Mouse (Mus musculus) small intestine, adult 2 months (tissue): Measurements from ENCODE around the gene Vasn. TPM values are rescaled to one million over a fixed set of nuclear protein-coding genes. Genes with fewer than 3 reads are reported as not detected.

Source experiments
- H3K27ac ChIP-seq: fragments of 200-500 bp; 2 replicates; pipeline ENCODE4 v1.5.1; 2012; ENCODE audit warnings: low read depth, low read length, control low read depth, inconsistent platforms; ENCODE audit not compliant: insufficient read depth
- H3K27me3 ChIP-seq: fragments of 200-500 bp; 2 replicates; pipeline ENCODE4 v1.6.1; 2012; ENCODE audit warnings: mild to moderate bottlenecking, moderate library complexity, low read length, inconsistent platforms; ENCODE audit not compliant: control insufficient read depth, insufficient read depth
- H3K36me3 ChIP-seq: fragments of 200-500 bp; 2 replicates; pipeline ENCODE4 v1.6.1; 2012; ENCODE audit warnings: mild to moderate bottlenecking, low read length, control low read depth, inconsistent platforms; ENCODE audit not compliant: control insufficient read depth, insufficient read depth
- H3K4me1 ChIP-seq: fragments of 200-500 bp; 2 replicates; pipeline ENCODE4 v1.6.1; 2012; ENCODE audit warnings: low read length, inconsistent platforms, mixed read lengths; ENCODE audit not compliant: control insufficient read depth, insufficient read depth, insufficient read length
- H3K4me3 ChIP-seq: fragments of 200-500 bp; 2 replicates; pipeline ENCODE4 v1.5.1; 2012; ENCODE audit warnings: low read depth, mild to moderate bottlenecking, control low read depth, inconsistent platforms, low read length, moderate library complexity
- CTCF ChIP-seq: fragments of 200-500 bp; IDR thresholded peaks from 2 replicates; pipeline ENCODE4 v1.5.1; 2012; ENCODE audit warnings: low read depth, mild to moderate bottlenecking, control low read depth, inconsistent platforms, low read length, moderate library complexity, mixed read lengths; ENCODE audit not compliant: insufficient replicate concordance, insufficient read length; ENCODE audit errors: extremely low read depth
- POLR2A ChIP-seq: fragments of 200-500 bp; IDR thresholded peaks from 2 replicates; pipeline ENCODE4 v1.6.1; 2012; ENCODE audit warnings: low read depth, mild to moderate bottlenecking, control low read depth, inconsistent platforms, low read length, moderate library complexity
- WGBS: fragments of 180-500 bp; shearing (Covaris S2); methylation state at CpG from one replicate; pipeline ENCODE4 v1.1.7; 2018; 5-methylcytosine and 5-hydroxymethylcytosine counted together
- polyA plus RNA-seq: library from polyadenylated mRNA; depleted of rRNA; stranded (reverse); fragments of >200 nt; gene quantifications from 2 replicates; pipeline ENCODE4 v1.2.3, GENCODE M21; 2012

Vasn gene
- polyA plus RNA-seq, 1 experiment = 6.5 TPM

DNA sequence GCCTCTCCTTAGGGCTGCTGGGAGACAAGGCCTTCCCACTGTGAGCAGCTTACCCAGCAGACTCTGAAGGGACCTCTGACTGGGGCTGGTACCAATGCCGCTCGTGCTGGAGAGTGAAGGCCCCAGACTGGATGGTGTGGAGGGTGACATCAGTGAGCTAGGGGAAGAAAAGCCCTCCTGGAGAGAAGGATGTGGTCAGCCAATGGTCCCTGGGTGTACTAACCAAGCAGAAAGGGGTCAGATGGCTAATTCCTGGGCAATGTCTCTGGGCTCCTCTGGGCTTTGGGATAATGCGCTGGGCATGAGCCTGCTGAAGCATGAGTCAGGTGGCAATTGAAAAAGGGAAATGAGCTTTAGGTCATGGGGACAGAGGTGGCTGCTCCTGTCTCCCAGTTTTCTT lies 6.1 kb upstream of the Vasn start:
- TF ChIP-seq CTCF = no peak
- TF ChIP-seq POLR2A = no peak
- WGBS = 95% methylated on average over 3 of the region's 3 CpGs
- H3K36me3 ChIP-seq = peaks cover 53% of the 10 kb centered on the region

GRCm38 (mm10) chr16:4634681-4635080 lies 5.1 kb upstream of the Vasn start:
- TF ChIP-seq CTCF (no peak), POLR2A (no peak)
- H3K27me3 ChIP-seq = no peaks in the 10 kb centered on the region
- 92% methylated on average over 9 of the region's 9 CpGs for WGBS
- no peaks in the 10 kb centered on the region for H3K4me1 ChIP-seq
- no peak overlapping the region for H3K27ac ChIP-seq
- H3K4me3 ChIP-seq = no peak overlapping the region
- peaks cover 48% of the 10 kb centered on the region for H3K36me3 ChIP-seq

More for the DNA sequence above, 6.1 kb upstream of the Vasn start:
- H3K27ac ChIP-seq = no peak overlapping the region
- H3K4me1 ChIP-seq = no peaks in the 10 kb centered on the region
- H3K27me3 ChIP-seq = no peaks in the 10 kb centered on the region
- no peak overlapping the region for H3K4me3 ChIP-seq

- TF ChIP-seq POLR2A = no peak
- H3K4me1 ChIP-seq = peaks cover 7% of the 10 kb centered on the region; the same call in 1 of the 2 replicates
- H3K27me3 ChIP-seq = no peaks in the 10 kb centered on the region
- H3K36me3 ChIP-seq = peaks cover 45% of the 10 kb centered on the region
- H3K4me3 ChIP-seq = no peak overlapping the region
- H3K27ac ChIP-seq = no peak overlapping the region
- 90% methylated on average over 4 of the region's 4 CpGs for WGBS
Observed at GRCm38 (mm10) chr16:4635760-4636159, 4.0 kb upstream of the Vasn start.

DNA sequence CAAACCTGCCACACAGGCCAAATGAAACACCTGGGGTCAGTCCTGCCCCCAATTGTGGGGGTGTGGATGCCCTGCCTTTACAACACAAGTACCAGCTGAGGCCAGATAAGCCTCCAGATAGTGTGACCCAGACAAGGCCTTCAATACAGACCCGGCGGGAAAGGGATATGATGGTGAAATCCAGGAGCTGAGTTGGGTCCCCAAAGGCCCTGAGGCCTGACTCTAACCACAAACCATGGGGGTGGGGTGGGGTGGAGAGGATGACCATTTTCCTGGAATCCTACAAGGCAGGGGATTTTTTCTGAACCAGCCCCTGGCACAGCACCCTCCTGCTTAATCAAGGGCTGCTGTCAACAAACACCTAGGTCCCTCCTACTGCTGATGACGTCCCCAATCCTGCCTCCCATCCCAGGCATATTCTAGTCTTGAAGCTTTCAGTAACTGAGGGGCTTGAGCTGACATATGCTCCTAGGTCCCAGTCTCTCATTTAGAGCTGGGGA lies 800 bp upstream of the Vasn start:
- H3K27ac ChIP-seq = no peak overlapping the region
- H3K27me3 ChIP-seq = no peaks in the 10 kb centered on the region
- no peak overlapping the region for H3K4me3 ChIP-seq
- peaks cover 25% of the 10 kb centered on the region for H3K36me3 ChIP-seq
- WGBS = 89% methylated on average over 3 of the region's 3 CpGs
- peaks cover 16% of the 10 kb centered on the region for H3K4me1 ChIP-seq
- TF ChIP-seq CTCF = no peak
- 0 out of 2 replicates have a peak, but pooled peaks have one; percentile 10 for TF ChIP-seq POLR2A

DNA sequence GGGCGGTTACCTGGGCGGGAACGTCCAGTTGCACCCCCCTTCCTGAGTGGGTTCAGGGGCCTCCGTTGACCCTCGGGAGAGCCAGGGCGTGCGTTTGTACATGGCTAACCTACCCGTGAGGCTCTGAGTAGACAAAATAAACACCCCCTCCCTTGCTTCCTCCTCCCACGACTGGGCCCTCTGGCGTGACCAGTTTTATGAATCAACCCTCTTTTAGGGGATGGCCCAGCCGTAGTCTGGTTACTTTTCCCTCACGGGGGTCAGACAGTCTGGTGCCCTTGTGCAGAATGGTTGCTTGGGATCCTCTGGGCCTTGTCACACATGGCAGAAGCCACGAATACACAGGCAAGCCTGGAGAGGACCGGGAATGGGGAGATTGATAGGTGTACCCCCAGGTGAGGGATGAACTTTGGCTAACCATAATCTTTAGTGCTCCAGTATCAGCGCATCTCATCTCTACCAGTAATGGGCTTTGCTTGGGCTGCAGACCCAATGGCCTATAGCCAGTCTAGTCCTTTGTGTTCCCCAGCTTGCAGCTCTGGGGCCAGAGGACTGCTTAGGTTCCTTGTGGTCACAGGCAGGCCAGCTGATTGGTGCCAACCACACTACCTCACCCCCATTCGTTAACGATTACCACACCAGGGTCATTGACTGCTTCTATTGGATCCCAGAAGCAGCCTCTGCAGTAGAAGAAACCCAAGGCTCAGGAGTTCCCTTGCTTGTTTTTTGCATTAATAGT lies 695 bp downstream of the Vasn start:
- Histone ChIP-seq H3K36me3 (peaks cover 16% of the 10 kb centered on the region), H3K27me3 (no peaks in the 10 kb centered on the region), H3K27ac (peak overlapping the region; percentile 36; the same call in 1 of the 2 replicates), H3K4me3 (peak overlapping the region; percentile 71), H3K4me1 (peaks cover 16% of the 10 kb centered on the region)
- WGBS = 10% methylated on average over 17 of the region's 17 CpGs
- TF ChIP-seq CTCF (no peak), POLR2A (no peak)

GRCm38 (mm10) chr16:4641119-4641838 lies 1.5 kb downstream of the Vasn start:
- TF ChIP-seq CTCF (no peak), POLR2A (no peak)
- 64% methylated on average over 3 of the region's 3 CpGs for whole genome bisulfite sequencing
- Histone ChIP-seq H3K4me1 (peaks cover 16% of the 10 kb centered on the region), H3K27me3 (no peaks in the 10 kb centered on the region), H3K27ac (peak overlapping the region; percentile 20; the same call in 1 of the 2 replicates), H3K4me3 (0 out of 2 replicates have a peak overlapping the region, but pooled peaks have one; percentile 4), H3K36me3 (peaks cover 16% of the 10 kb centered on the region)

DNA sequence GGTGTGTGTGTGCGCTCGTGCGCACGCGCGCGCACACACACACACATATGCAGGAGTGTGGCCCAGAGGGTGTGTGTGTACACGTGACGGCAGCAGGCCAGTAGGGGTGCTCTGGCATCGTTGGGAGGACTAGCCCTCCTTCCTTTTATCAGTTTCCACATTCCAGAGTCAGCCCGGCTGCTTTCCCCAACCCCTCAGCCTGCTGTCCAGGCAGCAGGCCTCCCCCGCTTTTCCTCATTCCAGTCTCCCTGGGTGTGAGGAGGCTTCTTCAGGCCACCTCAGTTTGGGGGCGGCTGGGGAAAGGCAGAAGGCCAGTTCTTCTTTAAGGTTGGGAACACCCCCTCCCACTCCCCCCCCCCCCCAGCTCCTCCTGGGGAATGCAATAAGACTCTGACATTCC lies 2.4 kb downstream of the Vasn start:
- H3K4me3 ChIP-seq = no peak overlapping the region
- H3K27ac ChIP-seq = no peak overlapping the region
- 76% methylated on average over 13 of the region's 13 CpGs for WGBS
- H3K27me3 ChIP-seq = no peaks in the 10 kb centered on the region
- peaks cover 16% of the 10 kb centered on the region for H3K36me3 ChIP-seq
- TF ChIP-seq POLR2A = no peak
- TF ChIP-seq CTCF = no peak
- peaks cover 16% of the 10 kb centered on the region for H3K4me1 ChIP-seq
